Mouse (Mus musculus): Measurements from ENCODE around the gene Nsdhl.

The Nsdhl gene

DNA sequence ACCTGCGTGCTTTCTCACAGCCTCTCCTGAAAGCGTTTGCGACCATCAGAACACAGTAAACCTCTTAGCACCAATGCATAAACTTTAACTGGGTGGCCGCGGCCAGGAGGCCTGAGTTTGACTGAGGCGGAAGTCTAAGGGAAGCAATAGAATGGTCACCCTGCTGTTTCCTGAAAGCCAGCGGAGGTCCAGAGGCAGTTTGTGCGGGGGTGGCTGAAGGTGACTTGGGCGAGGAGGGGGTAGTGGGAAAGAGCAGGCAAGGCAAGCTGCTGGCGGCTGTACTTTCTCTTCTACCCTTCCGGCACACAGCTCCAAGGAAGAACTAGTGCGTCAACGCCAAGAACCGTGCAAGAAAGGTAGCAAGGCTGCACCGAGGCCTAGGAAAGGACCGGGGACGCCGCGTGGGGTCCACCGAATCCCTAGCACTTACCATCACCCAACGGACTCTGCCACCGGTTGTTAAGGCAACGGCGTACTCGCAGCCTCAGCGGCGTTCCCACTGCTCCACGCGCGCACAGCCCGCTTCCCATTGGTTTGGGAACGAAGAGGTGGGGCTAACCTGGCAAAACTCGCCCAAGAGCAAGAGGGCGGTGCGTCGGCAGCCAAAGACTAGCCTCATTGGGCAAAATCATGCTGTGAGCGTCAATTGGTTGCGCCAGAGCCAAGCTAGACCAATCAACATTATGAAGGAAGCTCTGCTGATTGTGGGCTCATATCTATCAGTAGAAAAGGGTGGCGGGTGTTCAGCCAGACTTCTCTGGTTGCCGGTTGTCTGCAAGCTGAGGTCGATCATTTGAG, at the start of gene Nsdhl, which contains the start of gene Cetn2:
Gene Nsdhl (plus strand): TSS at position 674 of the 798 bp plus-strand sequence.
Gene Cetn2 (minus strand): TSS at position 528 of the 798 bp plus-strand sequence.
- DNase-seq, result peak; percentile 88 to 93

DNA sequence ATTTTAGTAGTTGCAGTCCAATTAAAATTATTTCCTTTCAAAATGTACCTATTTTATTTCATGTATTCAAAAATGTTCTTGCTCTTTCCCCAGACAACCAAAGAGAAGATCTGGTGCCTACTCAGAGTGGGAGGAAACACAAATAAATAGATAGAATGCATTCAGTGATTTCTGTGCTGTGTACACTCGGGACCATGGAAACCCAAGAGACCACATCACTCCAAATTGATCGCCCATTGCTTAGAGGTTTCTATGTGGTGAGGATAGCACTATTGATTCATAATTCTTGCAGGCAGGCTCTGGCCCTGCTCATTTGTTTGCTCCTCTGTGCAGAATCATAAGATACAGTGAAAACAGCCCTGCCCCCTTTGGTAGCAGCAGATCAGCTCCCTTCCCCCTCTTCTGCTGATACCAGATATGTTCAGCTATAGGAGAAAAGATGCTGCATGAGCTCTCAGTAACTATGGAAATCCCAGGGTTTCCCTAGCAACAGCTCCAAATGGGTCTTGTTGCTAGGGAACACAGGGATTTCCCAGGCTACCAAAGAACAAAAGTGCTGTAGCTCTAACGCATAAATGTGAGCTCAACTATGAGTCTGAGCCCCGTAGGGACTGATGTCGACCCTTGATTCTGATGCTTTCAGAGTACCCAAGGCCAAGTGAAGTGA, 22.8 kb upstream of the Nsdhl start:
- DNase-seq, result no peak

DNA sequence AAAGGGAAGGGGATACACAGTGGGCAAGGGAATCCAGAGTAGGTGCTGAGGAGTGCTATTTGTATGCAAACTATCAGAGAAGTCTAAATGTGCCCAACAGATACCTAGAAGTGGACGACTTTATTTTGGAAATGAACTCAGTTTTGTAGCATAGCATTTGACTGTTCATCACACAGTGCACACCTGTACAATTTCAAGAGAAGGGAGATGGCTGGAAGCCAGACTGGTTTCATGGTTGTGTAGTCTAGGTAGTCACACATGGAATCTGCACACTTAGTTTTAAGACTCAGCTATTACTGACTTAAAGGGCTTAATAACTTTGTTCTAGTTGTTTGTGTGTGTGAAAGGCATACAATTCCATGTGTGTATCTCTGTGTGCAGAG, 22.3 kb upstream of the Nsdhl start:
- DNase-seq, result no peak

- DNase-seq, result peak in 1 of 2 experiments; percentile 5
Observed at GRCm38 (mm10) chrX:72902530-72902929, 15.8 kb upstream of the Nsdhl start.

DNA sequence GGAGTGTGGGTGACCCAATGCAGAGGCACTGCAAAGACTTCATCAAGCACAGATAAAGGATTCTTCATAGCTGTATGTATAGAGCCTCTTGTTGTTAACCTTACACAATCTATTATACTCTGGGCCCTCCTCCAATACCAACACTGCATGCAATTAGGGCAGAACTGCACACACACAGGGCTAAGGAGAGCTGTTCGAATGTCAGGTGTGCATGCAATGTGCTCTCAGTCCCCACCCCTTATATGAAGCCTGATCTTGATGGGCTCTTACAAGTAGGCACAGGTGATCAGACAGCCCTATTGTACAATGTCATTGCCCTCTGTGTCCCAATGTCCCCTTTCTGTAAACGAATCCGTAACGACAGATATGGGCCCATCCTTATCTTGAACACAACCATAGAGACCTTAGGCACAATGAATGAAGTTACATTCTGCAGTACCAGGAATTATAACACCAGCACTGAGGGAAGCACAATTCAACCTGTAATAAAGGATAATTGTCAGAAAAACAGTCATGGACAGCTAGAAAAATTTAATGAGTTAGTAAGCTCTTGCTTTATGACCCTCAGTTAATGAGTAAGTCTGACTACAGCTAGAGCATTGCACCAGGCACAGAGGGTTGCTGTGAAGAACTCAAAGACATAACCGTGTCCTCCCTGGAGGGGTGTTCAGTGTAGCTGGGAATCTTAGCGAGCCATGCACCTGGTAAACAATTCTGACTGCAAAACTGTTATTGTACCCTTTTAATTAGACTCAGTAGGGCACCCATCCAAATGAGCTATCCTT, 10.5 kb upstream of the Nsdhl start:
- no peak for DNase-seq

DNA sequence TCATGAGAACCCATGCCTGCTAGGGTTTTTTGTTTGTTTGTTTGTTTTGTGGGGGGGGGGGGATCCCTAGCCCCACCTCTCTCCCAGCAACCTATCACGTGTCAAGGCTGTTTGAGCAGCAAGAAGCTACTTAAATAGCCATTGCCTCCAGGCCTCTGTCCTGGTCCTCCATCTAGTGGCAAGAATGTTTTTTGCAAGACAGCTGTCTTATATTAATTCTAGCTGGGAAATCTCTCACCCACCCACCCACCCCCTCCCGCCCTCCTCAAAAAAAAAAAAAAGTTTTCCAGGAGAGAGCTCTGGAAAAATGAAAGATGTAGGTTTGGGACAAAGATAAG, 10.0 kb upstream of the Nsdhl start:
- peak; percentile 66 to 80 for DNase-seq

DNA sequence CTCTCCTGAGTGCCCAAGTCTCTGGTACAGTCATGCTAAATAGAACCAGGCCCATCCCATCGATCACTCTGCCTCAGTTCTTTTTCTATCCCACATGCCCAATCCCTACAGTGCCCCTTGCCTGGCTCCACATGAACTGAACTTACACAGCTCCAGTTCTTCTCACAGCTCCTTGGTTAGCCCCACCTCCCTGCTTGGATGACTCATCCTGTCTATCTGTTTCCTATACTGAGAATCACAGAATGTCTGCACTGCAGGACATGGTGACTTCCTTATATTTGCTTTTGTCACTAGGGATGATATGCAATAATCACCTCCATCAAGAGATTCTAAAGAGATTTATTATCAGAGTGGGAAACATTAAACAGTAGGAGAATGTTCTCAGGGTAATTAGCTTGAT, 6.7 kb upstream of the Nsdhl start:
- DNase-seq, result no peak

DNA sequence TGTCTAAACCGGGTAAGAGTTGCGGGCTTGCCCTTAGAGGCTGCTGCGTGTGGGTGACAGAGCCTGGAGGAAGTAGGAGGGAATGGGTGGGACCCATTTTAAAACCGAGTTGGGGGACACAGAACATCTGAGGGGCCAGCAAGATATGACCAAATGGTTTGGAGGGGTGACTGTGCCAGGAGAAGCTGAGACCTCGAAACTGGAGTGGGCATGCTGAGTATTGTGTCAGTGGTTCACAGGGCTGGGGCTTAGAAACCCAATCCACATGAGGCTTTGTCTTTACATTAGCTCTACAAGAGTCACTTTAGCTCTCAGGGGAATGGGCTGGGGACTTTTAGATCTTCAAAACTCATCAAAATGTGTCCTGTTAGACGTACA, 314 bp downstream of the Nsdhl start:
- no peak for DNase-seq

DNA sequence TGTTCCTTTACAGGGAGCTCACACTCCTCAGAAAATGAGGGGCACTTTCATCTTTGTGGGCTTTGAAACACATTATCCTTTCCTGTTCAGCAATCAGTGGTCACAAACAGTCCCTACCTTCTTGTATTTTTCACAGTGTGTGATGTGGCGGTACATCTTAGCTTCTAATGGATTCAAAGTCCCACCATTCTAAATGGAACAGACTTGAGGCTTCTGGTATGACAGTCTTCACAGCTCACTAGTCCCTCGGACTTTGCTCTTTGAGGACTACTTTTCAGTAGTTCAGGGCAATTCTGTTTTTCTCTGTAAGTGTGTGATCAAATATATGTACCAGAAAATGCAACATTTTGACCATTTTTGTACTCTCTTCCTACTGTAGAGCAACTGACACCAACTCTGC, 3.0 kb downstream of the Nsdhl start:
- DNase-seq, result no peak

DNA sequence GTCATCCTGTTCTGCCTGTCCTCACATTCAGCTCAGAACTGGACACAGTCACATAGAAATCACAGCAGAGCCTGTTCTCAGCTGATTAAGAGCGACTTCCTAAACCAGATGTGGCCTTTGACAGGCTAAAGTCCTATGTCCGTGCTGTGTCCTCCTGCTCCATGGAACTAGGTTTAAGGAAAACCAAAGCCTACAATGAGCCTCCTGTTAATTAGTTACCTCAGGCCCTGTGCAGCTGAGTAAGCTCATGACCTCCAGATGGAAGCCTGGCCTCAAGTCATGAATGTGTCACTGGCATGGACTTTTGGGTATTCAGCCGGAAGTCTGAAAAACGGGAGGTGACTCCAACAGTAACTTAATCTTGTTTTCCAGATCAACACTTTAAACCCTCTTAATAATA, 35.1 kb downstream of the Nsdhl start:
- no peak for DNase-seq

GRCm38 (mm10) chrX:72956486-72956885, 38.1 kb downstream of the Nsdhl start:
- DNase-seq, result no peak

- peak; percentile 31 to 43 for DNase-seq
Observed at GRCm38 (mm10) chrX:72960431-72960830, 42.1 kb downstream of the Nsdhl start.

DNA sequence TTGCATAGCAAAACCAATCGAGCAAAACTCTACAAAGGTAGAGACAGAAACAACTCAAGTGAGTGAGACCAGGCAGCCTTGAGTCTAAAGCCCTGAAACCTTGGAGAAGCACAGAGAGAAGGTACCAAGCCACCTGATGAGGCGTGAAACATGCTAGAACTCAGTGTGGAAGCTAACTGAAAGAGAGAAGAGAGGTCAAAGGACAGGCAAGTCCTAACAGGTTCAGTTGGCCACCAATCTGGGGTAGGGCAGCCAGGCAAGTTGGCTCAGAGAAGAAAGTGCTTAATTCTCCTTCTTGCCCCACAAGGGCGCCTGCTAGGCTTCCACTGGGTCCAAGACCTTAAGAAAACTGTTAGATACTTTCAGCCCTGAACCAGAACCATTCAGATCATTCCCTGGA, 43.2 kb downstream of the Nsdhl start:
- no peak for DNase-seq

- peak in 1 of 2 experiments; percentile 17 for DNase-seq
Observed at GRCm38 (mm10) chrX:72962743-72963142, 44.4 kb downstream of the Nsdhl start.

DNA sequence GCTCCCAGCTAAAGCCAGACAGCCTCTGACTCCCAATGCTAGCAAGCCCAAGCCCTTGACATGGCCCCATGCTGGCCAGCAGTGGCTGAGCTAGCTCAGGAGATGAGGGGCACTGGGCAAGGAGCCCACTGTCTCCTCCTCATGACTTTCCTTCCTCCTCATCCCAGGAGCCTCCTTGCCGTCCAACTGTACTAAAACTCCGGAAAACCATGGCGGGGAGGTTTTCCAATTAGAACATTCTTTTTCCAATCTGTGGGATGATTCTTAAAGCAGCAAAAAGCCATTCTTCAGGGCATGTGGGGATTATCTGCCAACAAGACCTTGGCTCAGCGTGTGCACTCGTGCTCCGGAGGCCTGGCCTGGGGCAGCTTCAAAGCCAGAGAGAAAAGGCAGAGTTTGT, 64.5 kb downstream of the Nsdhl start:
- DNase-seq, result no peak

- DNase-seq, result no peak
Observed at GRCm38 (mm10) chrX:72985607-72986006, 67.2 kb downstream of the Nsdhl start.

- DNase-seq, result peak; percentile 34 to 42
Observed at GRCm38 (mm10) chrX:72986841-72987519, 68.6 kb downstream of the Nsdhl start, which contains the start of gene Zfp185. TSS of gene Zfp185 (plus strand) at chrX:72987339.

DNA sequence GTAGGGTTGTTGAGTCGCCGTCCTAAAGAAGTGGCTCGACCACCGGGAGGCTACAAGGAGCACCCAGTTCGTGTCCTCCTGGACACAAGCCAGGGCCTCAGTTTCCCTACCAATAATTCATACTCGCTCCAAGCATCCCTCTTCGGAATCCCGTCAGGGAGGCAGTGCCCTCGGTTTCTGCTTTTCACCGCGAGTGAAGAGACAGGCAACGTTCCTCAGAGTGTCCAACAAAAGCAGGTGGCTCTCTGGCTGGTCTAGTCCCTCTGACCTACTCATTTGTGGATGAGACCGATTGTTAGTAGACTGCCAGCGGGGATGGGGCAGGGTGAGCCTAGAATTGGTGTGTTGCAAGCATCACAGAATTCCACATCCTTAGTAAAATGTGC, 69.2 kb downstream of the Nsdhl start:
- DNase-seq, result peak in 1 of 2 experiments; percentile 7

DNA sequence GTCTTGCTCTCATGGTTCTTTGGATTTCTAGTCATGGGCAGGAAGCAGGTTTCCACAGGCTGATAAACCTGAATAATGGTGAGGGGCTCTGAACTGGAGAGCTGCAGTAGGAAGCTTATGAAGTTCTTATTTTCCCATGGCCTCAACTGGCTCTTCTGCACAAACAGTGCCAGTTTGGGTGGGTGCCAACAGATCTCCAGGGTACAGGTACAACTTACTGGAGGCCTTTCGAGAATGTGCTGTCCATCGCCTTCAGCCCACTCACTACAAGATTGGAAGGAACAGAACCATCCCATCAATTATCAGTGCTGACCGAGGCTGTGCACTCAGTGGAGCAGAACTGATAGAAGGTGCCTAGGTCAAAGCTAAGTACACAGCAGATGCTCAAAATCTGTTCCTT, 70.1 kb downstream of the Nsdhl start:
- peak in 1 of 2 experiments; percentile 15 for DNase-seq

- DNase-seq, result no peak
Observed at GRCm38 (mm10) chrX:72990581-72990980, 72.2 kb downstream of the Nsdhl start.

DNA sequence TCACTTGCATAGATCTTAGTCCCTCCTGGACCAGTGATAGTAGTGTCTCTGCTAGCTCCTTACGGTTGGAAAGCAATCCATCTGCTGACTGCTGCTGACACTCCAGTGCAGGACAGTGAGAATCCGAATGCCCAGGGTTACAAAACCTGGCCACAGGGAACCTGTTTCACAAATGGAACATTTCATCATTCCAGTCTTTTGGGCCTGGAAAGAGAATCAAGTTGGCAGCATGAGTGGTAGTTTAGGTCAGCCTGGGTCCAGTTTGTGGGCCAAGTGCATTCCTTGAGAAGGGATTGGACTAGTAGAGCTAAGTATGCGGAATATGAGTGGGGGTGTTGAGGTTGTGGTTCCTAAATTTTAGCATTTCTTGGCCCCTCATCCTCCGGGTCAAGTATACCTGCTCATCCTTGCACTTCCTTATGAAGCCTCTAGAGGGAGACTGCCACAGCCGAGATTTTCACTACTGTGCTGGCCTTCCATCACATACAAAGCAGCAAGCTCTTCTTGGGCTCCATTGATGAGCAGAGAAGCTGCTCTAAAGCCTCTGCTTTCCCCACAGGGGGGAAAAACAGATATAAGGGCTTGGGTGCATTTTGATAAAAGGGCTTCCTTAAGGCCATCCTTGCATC, 74.0 kb downstream of the Nsdhl start:
- DNase-seq, result peak; percentile 6 to 27

DNA sequence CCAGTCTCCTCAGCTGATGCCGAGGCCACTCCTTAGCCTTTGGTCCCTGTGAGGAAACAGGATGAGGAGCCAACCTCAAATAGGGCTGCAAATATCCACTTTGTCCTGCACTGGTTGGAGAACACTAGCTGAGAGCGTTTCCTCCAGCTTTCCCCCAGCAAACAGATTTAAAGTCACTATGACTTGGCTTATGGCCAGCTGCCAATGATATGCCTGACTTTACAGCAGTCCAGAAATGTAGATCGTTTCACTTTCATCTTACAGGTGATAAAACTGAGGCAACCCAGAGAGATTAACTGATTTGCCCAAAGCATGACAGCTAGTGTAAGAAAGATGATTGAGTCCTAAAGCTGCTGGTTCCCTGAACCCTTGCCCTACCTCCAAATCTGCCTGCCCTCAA, 77.2 kb downstream of the Nsdhl start:
- no peak for DNase-seq
